Mouse (Mus musculus): ENCODE measurements around the gene Cog5.
"Not testable (repeated sequence)": the region's sequence is repeated elsewhere in the genome, so short reads cannot be mapped to it uniquely, and the experiment has no call there.

Gene Cog5

DNA sequence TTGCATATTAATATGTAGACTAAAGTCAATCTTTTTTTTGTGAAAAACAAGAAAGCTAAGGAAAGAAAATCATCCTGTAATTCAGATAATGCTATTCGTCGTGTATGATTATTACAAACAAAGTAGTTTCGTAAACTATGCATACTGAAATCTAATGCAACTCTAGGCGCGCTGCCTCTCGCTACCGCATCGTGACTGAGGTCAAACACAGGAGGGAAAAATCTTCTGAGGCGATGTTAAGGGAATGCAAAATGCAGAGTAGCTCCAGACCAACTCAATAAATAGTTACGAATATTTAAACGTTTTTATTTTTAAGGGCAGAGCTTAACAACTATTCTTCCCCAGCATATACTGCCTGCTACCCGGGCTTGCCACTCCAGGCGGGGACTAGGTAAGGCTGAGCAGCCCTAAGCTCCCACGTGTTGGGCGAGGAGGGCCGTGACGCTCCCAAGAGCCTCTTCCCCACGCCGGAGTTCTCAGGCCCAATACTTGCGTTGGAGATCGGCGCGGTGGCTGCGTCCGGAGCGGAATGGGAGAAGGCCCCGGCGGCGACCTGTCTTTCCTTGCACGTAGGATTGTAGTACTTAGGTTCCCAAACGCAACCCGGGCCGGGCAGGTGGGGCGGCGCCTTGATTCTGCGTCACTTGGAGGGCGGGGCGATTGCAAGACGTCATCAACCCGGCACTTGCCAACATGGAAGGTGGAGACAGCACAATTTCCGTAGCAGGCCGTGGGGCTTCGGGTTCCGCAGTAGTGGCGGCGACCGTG lies at the start of gene Cog5, which contains the start of gene Dus4l:
Gene Cog5, plus strand, starts transcription at position 673 of the 768 bp plus-strand sequence.
Gene Dus4l, minus strand, starts transcription at position 630 of the 768 bp plus-strand sequence.
- DNase-seq: peak; percentile 98 to 100

GRCm38 (mm10) chr12:31604894-31605293 lies 49.8 kb upstream of the Cog5 start:
- peak in 1 of 2 experiments; percentile 26 for DNase-seq

- DNase-seq: no peak
Observed at GRCm38 (mm10) chr12:31608138-31608537, 46.5 kb upstream of the Cog5 start.

- DNase-seq: no peak
Observed at GRCm38 (mm10) chr12:31613353-31613752, 41.3 kb upstream of the Cog5 start.

DNA sequence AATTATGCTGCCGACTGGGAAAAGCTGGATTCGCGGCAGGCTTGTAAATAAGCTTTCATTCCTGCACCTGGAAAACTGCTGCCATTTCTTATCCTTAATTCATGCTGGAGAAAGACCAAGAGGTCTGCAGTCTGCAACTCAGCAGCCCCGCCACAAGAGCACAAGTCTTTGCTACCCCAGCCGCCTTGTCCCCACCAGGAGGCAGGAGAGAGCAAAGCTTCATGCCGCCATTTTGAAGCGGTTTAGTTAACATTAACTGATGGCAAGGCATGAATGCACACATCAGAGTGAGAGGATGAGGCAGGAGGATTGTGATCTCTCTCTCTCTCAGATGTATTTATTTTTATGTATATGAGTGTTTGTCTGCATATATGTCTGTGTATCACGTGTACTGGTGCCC lies 34.6 kb upstream of the Cog5 start:
- no peak for DNase-seq

DNA sequence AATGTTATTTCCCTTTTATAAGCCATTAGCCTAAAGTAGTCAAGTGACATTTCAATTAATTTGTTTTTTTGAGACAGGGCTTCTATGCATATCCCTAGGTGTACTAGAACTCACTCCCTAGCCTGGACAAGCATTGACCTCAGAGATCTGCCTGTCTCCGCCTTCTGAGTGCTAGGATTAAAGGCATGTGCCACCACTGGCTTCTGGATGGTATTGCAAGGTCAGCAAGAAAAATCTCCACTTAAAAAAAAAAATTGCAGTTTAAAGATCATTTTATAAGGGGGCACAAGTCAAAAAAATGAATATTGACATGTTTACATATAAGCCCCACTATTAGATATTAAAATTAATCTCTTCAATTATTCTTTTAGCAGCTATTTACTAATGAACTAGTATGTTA lies 29.7 kb upstream of the Cog5 start:
- no peak for DNase-seq

DNA sequence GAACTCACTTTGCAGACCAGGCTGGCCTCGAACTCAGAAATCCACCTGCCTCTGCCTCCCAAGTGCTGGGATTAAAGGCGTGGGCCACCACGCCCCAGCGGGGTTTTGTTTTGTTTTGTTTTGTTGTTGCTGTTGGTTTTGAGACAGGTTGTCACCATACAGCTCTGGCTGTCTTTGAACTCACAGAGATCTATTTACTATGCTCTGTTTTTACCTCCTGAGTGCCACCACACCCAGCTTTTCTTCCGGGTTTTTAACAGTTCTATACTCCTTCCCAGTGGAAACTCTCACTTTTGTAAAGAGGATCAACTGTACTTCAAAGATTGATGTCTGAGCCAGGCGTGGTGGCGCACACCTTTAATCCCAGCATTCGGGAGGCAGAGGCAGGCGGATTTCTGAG lies 26.3 kb upstream of the Cog5 start:
- DNase-seq: not testable (repeated sequence)

DNA sequence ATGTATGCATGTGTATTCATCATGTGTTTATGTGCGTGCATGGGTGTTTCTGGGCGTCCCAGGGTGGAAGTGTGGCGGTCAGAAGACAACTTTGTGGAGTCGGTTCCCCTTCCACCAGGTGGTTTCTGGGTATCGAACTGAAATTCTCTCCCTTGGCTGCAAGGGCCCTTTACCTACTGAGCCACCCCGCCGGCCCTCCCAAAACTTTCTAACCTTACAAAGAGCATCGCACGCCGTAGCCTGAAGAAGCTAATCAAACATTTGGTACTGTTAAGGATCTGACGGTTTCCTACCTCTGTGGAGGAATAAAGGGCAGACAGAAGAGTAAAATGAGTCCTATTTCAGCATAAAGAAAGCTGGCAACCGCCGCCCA lies 20.7 kb upstream of the Cog5 start:
- peak; percentile 43 to 52 for DNase-seq

- DNase-seq: peak; percentile 83 to 92
Observed at GRCm38 (mm10) chr12:31634343-31635239, 20.1 kb upstream of the Cog5 start, which contains the start of gene Bcap29. Gene Bcap29, minus strand, starts transcription at chr12:31634658.

- DNase-seq: no peak
Observed at GRCm38 (mm10) chr12:31635240-31635607, 19.4 kb upstream of the Cog5 start.

GRCm38 (mm10) chr12:31653611-31654010 lies 1.1 kb upstream of the Cog5 start:
- no peak for DNase-seq

DNA sequence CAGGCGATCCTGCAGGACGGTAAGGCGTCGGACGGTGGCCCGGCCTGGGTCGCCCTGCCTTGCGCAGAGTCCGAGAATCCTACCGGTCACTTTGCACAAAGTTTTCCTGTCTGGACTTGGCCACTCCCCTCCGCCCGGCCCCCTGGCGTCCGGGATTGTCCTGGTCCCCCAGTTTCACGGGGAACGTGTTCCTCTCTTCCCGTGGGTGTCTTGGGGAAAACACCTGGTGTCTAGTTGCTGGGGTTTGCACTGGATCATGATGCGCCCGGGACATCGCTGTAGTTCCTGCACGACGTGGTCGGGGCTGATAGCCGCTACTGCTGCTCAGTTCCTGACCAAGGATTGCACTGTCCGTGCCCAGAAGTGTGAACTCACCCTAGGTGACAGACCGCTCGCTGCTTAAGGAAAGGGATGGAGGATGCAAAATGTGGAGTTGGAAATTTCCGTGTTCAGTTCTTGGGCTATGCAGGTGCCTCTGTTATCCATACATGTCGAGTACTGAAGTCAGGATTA lies 352 bp downstream of the Cog5 start:
- DNase-seq: no peak

DNA sequence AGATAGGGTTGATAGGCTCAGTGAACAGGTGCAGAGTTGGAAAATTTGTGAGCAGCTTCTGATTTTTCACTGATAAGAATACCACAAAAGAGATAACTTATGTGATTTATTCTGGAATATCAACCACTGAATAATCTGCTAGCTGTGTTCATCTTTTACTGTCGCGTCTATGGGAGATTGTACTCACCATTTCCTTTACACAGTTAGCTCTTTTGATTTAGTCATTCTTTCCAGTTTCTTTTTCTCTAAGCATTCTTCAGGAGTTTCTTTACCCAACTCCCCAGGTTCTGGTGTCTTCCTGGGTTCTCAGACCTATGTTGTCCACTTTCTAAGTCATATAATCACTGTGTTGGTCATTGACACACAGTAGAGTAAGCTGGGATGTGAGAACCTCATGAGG lies 2.2 kb downstream of the Cog5 start:
- DNase-seq: no peak

DNA sequence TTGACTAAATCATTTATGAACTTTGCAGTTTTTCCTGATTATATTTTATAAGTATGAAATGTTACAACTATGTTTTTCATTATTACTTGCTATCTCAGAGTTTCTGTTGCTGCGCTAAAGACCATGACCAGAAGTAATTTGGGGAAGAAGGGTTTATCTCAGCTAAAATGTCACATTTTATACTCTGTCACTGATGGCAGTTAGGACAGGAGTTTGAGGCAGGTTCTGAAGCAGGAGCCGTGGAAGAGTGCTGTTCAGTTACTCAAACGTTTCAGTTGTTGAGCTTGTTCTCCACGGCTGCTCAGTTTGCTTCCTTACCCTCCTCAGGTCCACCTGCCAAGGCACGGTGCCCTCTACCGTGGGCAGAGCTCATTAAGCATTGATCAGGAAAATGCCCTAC lies 11.3 kb downstream of the Cog5 start:
- DNase-seq: no peak

DNA sequence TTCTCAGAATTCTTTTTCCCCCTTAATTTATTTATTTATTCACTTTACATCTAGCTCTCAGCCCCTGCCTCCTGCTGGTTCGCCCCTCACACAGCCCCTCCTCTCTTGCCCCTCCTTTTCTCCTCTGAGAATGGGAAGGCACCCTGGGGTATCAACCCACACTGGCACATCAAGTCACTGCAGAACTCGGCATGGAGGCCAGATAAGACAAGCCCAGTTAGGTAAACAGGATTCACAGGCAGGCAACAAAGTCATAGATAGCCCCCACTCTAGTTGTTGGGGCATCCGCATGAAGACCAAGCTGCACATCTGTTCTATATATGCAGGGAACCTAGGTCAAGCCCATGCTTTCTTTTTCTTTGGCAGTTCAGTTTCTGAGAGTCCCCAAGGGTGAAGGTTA lies 12.5 kb downstream of the Cog5 start:
- no peak for DNase-seq

DNA sequence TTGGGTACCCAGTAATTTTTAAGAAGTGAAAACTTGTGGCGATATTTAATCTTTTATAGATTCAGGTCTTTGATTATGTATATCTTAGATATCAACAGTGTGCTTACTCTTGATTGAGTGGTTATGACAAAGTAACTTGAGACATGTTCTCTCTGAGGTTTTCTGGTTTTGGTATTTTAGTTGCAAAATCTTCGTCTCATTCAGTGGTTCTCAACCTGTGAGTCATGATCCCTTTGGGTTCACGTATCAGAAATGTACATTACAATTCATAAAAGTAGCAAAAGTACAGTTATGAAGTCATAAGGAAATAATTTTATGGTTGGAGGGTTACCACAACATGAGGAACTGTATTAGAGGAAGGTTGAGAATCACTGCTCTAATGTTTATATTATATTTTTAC lies 32.0 kb downstream of the Cog5 start:
- DNase-seq: no peak

- no peak for DNase-seq
Observed at GRCm38 (mm10) chr12:31693278-31693677, 38.6 kb downstream of the Cog5 start.

- no peak for DNase-seq
Observed at GRCm38 (mm10) chr12:31700623-31701347, 46.1 kb downstream of the Cog5 start.

DNA sequence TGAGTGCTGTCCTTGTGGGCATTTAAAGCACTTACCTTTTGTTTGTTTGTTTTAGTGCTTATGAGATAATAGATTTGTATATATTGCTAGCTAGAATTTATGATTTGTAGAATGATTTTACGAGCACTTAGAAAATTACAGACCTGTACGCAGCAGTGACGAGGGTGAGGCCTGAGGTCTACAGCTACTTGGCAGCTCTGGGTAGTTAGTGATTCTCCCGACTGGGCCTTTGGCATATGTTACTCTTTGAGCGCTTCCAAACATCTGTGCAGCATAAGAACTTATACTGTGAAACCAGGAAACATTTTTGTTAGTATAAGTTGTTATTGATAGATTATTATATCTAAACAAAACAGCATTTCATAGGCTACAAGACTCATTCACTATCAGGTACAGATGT lies 46.7 kb downstream of the Cog5 start:
- no peak for DNase-seq

- no peak for DNase-seq
Observed at GRCm38 (mm10) chr12:31703904-31704303, 49.2 kb downstream of the Cog5 start.

GRCm38 (mm10) chr12:31706168-31706567 lies 51.5 kb downstream of the Cog5 start:
- peak; percentile 34 to 58 for DNase-seq

DNA sequence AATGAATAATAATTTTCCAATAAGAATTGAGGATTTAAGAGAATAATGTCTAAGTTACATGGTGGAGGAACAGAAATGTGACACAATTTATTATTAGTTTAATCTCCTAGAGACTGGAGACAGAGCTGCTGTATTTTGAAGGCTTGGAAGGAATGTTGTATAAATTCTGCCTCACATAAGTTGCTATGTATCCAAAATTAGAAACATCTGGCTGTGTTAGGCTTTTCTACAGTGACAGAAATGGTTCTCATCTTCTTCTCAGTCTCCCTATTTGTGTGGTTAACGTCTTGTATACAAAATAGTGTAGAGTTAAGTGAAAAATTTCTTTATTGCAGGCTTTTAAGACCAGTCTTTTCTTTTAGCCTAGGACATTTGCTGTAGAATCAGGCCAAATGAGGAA lies 52.9 kb downstream of the Cog5 start:
- no peak for DNase-seq

DNA sequence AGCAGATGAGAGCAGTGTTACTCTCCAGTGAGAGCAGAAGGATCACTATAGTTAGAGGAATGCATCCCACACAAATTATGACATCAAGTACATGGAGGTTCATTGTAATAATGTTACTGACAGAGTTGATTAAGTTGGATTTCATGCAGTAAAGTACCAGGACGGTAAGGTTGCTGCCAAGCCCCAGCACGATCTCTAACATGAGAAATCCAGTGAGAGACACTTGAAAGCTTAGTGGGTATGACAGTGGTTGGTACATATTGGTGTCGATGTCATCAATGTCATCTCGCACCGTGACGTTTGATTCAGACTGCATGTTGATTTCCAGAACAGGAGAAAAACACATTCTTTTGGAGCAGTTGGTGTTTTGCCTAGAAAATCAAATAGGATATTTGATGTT lies 55.0 kb downstream of the Cog5 start:
- DNase-seq: no peak

Measured in cerebellum, postnatal 25 days (tissue).